Mouse (Mus musculus): ENCODE data around the gene Cttn. TPM values are rescaled to one million over a fixed set of nuclear protein-coding genes. Genes with fewer than 3 reads are reported as not detected.

Gene Cttn
- polyA plus RNA-seq, 1 experiment from 2014 or later: 153 TPM

- DNase-seq (ENCODE audit: low spot score) (no peak), ATAC-seq (replicated peaks; ENCODE audit: low FRiP score, low TSS enrichment, low read depth) (no peak)
- Histone ChIP-seq H3K27ac (ENCODE audit: low read depth) (no peak overlapping the region), H3K4me3 (ENCODE audit: low read depth, low read length) (no peak overlapping the region), H3K9ac (ENCODE audit: low read length) (no peak overlapping the region), H3K4me1 (replicated peaks; ENCODE audit: control insufficient read depth, insufficient read depth, low read length) (no peaks in the 10 kb centered on the region), H3K36me3 (ENCODE audit: control insufficient read depth, insufficient read depth, low read length) (peaks cover 81% of the 10 kb centered on the region), H3K4me2 (ENCODE audit: low read length) (no peak overlapping the region), H3K27me3 (replicated peaks; ENCODE audit: control insufficient read depth, insufficient read depth, low read length) (no peaks in the 10 kb centered on the region), H3K9me3 (ENCODE audit: control insufficient read depth, low read length) (no peaks in the 10 kb centered on the region)
- WGBS: 84% methylated on average over 7 of the region's 7 CpGs
Measured at GRCm38 (mm10) chr7:144444788-144445187, 26.0 kb downstream of the Cttn start.

DNA sequence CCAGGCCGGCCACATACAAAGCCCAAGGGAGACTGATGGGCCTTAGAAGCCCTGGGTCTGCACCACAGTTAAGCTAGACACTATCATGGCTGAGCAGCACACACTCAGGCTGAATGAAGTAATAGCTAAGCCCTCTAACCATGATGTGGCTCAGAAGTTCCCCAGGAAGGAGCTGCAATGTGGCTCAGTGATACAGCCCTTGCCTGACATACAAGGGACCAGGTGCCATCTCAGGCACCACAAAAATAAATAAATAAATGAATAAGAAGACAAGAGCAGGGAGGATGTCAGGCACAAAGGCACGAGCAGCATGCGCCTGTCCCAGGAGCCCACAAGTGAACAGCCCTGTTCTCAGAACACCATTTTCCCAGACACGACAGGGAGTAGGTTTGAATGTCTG lies 28.8 kb downstream of the Cttn start:
- H3K4me3 ChIP-seq (ENCODE audit: low read depth, low read length): no peak overlapping the region
- H3K27ac ChIP-seq (ENCODE audit: low read depth): no peak overlapping the region
- no peaks in the 10 kb centered on the region for H3K4me1 ChIP-seq (replicated peaks; ENCODE audit: control insufficient read depth, insufficient read depth, low read length)
- no peak overlapping the region for H3K9ac ChIP-seq (ENCODE audit: low read length)
- no peak overlapping the region for H3K4me2 ChIP-seq (ENCODE audit: low read length)
- 91% methylated on average over 4 of the region's 4 CpGs for WGBS
- H3K36me3 ChIP-seq (ENCODE audit: control insufficient read depth, insufficient read depth, low read length): peaks cover 90% of the 10 kb centered on the region
- no peak for ATAC-seq (replicated peaks; ENCODE audit: low FRiP score, low TSS enrichment, low read depth)
- H3K27me3 ChIP-seq (replicated peaks; ENCODE audit: control insufficient read depth, insufficient read depth, low read length): no peaks in the 10 kb centered on the region
- H3K9me3 ChIP-seq (ENCODE audit: control insufficient read depth, low read length): no peaks in the 10 kb centered on the region
- no peak for DNase-seq (ENCODE audit: low spot score)

GRCm38 (mm10) chr7:144441466-144441865 lies 29.3 kb downstream of the Cttn start:
- Histone ChIP-seq H3K27me3 (replicated peaks; ENCODE audit: control insufficient read depth, insufficient read depth, low read length) (no peaks in the 10 kb centered on the region), H3K4me3 (ENCODE audit: low read depth, low read length) (no peak overlapping the region), H3K4me1 (replicated peaks; ENCODE audit: control insufficient read depth, insufficient read depth, low read length) (no peaks in the 10 kb centered on the region), H3K9me3 (ENCODE audit: control insufficient read depth, low read length) (no peaks in the 10 kb centered on the region), H3K36me3 (ENCODE audit: control insufficient read depth, insufficient read depth, low read length) (peaks cover 91% of the 10 kb centered on the region), H3K9ac (ENCODE audit: low read length) (no peak overlapping the region), H3K27ac (ENCODE audit: low read depth) (no peak overlapping the region), H3K4me2 (ENCODE audit: low read length) (no peak overlapping the region)
- DNase-seq (ENCODE audit: low spot score) (no peak), ATAC-seq (replicated peaks; ENCODE audit: low FRiP score, low TSS enrichment, low read depth) (no peak)
- 91% methylated on average over 11 of the region's 11 CpGs for WGBS

- Histone ChIP-seq H3K27me3 (replicated peaks; ENCODE audit: control insufficient read depth, insufficient read depth, low read length) (no peaks in the 10 kb centered on the region), H3K4me3 (ENCODE audit: low read depth, low read length) (no peak overlapping the region), H3K9ac (ENCODE audit: low read length) (no peak overlapping the region), H3K9me3 (ENCODE audit: control insufficient read depth, low read length) (no peaks in the 10 kb centered on the region), H3K36me3 (ENCODE audit: control insufficient read depth, insufficient read depth, low read length) (peaks cover 76% of the 10 kb centered on the region), H3K27ac (ENCODE audit: low read depth) (no peak overlapping the region), H3K4me1 (replicated peaks; ENCODE audit: control insufficient read depth, insufficient read depth, low read length) (no peaks in the 10 kb centered on the region), H3K4me2 (ENCODE audit: low read length) (no peak overlapping the region)
- no peak for ATAC-seq (replicated peaks; ENCODE audit: low FRiP score, low TSS enrichment, low read depth)
- 95% methylated on average over 7 of the region's 7 CpGs for WGBS
- no peak for DNase-seq (ENCODE audit: low spot score)
Measured at GRCm38 (mm10) chr7:144438811-144439210, 32.0 kb downstream of the Cttn start.

DNA sequence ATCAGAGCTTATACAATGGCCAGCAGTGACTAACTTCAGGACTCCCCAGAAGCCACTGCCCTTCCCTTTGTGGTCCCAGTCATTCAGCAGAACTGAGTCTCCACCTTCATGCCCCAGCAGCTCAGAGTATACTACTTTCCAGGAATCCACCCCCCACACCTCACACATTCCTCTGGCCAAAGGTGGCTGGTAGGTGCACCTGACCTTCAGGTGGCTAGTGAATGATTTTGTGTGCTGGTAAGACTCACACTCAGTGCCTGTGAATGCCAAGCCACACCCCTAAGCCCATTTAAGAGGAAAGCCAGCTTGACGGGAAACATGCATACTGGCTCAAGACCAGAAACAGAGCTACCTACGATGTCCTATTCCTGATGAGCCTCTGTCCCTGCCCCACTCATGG lies 37.9 kb downstream of the Cttn start:
- DNase-seq (ENCODE audit: low spot score): no peak
- H3K9me3 ChIP-seq (ENCODE audit: control insufficient read depth, low read length): no peaks in the 10 kb centered on the region

DNA sequence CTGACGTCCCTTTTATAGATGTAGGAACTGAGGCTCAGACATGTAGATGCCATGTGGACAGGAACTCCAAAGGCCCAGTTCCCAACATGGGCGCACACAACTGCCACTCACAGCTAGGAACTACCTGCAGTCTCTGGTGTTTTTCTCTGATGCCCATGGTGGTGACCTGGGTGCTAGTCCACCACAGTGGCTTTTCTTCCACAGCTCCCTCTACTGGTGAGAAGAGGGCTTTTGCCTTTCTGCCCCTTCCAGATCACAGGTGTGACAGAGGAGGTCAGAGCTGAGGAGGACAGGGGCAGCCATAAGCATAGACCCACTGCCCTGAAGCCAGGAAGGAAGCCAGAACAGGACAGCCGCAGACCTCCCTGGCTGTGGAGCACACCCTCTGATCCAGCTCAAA lies 43.3 kb downstream of the Cttn start:
- Histone ChIP-seq H3K36me3 (ENCODE audit: control insufficient read depth, insufficient read depth, low read length) (no peaks in the 10 kb centered on the region), H3K27ac (ENCODE audit: low read depth) (no peak overlapping the region), H3K4me2 (ENCODE audit: low read length) (no peak overlapping the region), H3K27me3 (replicated peaks; ENCODE audit: control insufficient read depth, insufficient read depth, low read length) (no peaks in the 10 kb centered on the region), H3K4me1 (replicated peaks; ENCODE audit: control insufficient read depth, insufficient read depth, low read length) (no peaks in the 10 kb centered on the region), H3K9me3 (ENCODE audit: control insufficient read depth, low read length) (no peaks in the 10 kb centered on the region), H3K4me3 (ENCODE audit: low read depth, low read length) (no peak overlapping the region), H3K9ac (ENCODE audit: low read length) (no peak overlapping the region)
- 85% methylated on average over 3 of the region's 3 CpGs for WGBS
- DNase-seq (ENCODE audit: low spot score) (no peak), ATAC-seq (replicated peaks; ENCODE audit: low FRiP score, low TSS enrichment, low read depth) (no peak)

More for the DNA sequence above, 37.9 kb downstream of the Cttn start:
- ATAC-seq (replicated peaks; ENCODE audit: low FRiP score, low TSS enrichment, low read depth): no peak
- peaks cover 23% of the 10 kb centered on the region for H3K36me3 ChIP-seq (ENCODE audit: control insufficient read depth, insufficient read depth, low read length)
- H3K9ac ChIP-seq (ENCODE audit: low read length): no peak overlapping the region
- no peak overlapping the region for H3K4me3 ChIP-seq (ENCODE audit: low read depth, low read length)
- no peak overlapping the region for H3K4me2 ChIP-seq (ENCODE audit: low read length)
- no peaks in the 10 kb centered on the region for H3K27me3 ChIP-seq (replicated peaks; ENCODE audit: control insufficient read depth, insufficient read depth, low read length)
- WGBS: 59% methylated on average over 2 of the region's 2 CpGs
- no peaks in the 10 kb centered on the region for H3K4me1 ChIP-seq (replicated peaks; ENCODE audit: control insufficient read depth, insufficient read depth, low read length)
- H3K27ac ChIP-seq (ENCODE audit: low read depth): no peak overlapping the region

DNA sequence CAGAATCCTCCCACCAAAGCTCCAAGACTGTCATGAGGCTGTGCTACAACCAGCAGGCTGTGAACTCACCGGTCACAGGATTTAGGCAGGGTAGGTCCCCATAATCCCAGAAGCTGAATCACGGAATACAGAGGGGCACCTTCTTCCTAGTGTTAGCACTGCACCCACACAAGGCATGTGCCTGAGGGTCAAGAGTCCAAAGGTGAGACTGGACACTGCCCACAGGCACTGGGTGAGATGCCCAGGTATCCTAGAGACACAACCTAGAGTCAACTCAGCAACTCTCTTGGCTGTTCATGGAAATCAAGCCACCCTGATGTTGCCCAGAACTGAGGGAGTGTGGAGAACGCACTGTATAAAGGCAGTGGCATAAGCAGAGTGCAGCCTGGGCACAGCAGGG lies 44.2 kb downstream of the Cttn start:
- Histone ChIP-seq H3K9ac (ENCODE audit: low read length) (no peak overlapping the region), H3K27me3 (replicated peaks; ENCODE audit: control insufficient read depth, insufficient read depth, low read length) (no peaks in the 10 kb centered on the region), H3K4me2 (ENCODE audit: low read length) (no peak overlapping the region), H3K27ac (ENCODE audit: low read depth) (no peak overlapping the region), H3K9me3 (ENCODE audit: control insufficient read depth, low read length) (no peaks in the 10 kb centered on the region), H3K4me3 (ENCODE audit: low read depth, low read length) (no peak overlapping the region), H3K4me1 (replicated peaks; ENCODE audit: control insufficient read depth, insufficient read depth, low read length) (no peaks in the 10 kb centered on the region), H3K36me3 (ENCODE audit: control insufficient read depth, insufficient read depth, low read length) (no peaks in the 10 kb centered on the region)
- ATAC-seq (replicated peaks; ENCODE audit: low FRiP score, low TSS enrichment, low read depth): no peak
- no peak for DNase-seq (ENCODE audit: low spot score)
- 77% methylated on average over 3 of the region's 3 CpGs for WGBS

GRCm38 (mm10) chr7:144425953-144426352 lies 44.9 kb downstream of the Cttn start:
- Histone ChIP-seq H3K4me1 (replicated peaks; ENCODE audit: control insufficient read depth, insufficient read depth, low read length) (no peaks in the 10 kb centered on the region), H3K9ac (ENCODE audit: low read length) (no peak overlapping the region), H3K27ac (ENCODE audit: low read depth) (no peak overlapping the region), H3K4me3 (ENCODE audit: low read depth, low read length) (no peak overlapping the region), H3K4me2 (ENCODE audit: low read length) (no peak overlapping the region), H3K36me3 (ENCODE audit: control insufficient read depth, insufficient read depth, low read length) (no peaks in the 10 kb centered on the region), H3K9me3 (ENCODE audit: control insufficient read depth, low read length) (no peaks in the 10 kb centered on the region), H3K27me3 (replicated peaks; ENCODE audit: control insufficient read depth, insufficient read depth, low read length) (no peaks in the 10 kb centered on the region)
- DNase-seq (ENCODE audit: low spot score): peak; percentile 81
- 0 out of 2 replicates have a peak, but pooled peaks have one; percentile 13 for ATAC-seq (replicated peaks; ENCODE audit: low FRiP score, low TSS enrichment, low read depth)
- 8% methylated on average over 8 of the region's 8 CpGs for WGBS

DNA sequence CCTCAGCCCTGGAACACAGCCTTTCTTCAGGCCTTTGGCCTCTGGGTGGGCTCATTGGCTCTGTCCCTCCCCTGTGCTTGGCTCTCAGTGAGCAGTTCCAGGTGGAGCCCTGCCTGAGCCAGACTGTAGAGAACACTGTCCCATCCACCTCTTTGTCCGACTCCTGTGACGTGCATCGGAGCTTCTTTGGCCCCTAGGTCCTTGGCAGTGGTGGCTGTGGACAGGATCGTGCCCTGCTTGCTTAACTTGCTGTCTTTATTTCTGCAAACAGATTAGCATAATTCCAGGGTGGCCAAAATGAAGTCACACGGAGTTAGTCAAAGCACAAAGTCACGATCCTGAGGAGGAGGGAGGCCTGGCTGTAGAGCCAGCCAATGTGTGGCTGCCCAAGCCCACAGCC lies 49.3 kb downstream of the Cttn start:
- H3K9me3 ChIP-seq (ENCODE audit: control insufficient read depth, low read length): no peaks in the 10 kb centered on the region
- H3K4me1 ChIP-seq (replicated peaks; ENCODE audit: control insufficient read depth, insufficient read depth, low read length): peaks cover 13% of the 10 kb centered on the region
- H3K4me2 ChIP-seq (ENCODE audit: low read length): no peak overlapping the region
- no peak for ATAC-seq (replicated peaks; ENCODE audit: low FRiP score, low TSS enrichment, low read depth)
- DNase-seq (ENCODE audit: low spot score): no peak
- no peaks in the 10 kb centered on the region for H3K27me3 ChIP-seq (replicated peaks; ENCODE audit: control insufficient read depth, insufficient read depth, low read length)
- 81% methylated on average over 6 of the region's 6 CpGs for WGBS
- H3K36me3 ChIP-seq (ENCODE audit: control insufficient read depth, insufficient read depth, low read length): no peaks in the 10 kb centered on the region
- H3K4me3 ChIP-seq (ENCODE audit: low read depth, low read length): no peak overlapping the region
- no peak overlapping the region for H3K27ac ChIP-seq (ENCODE audit: low read depth)
- no peak overlapping the region for H3K9ac ChIP-seq (ENCODE audit: low read length)
